Mouse (Mus musculus) embryo, embryonic 11 days (tissue): Measurements from ENCODE around the gene Unc5b.
A peak's percentile ranks its signal among the peaks of the same experiment; 100 is the strongest.
"Not testable (repeated sequence)": the region's sequence is repeated elsewhere in the genome, so short reads cannot be mapped to it uniquely, and the experiment has no call there.

ENCODE experiments used
- DNase-seq: peaks from one replicate; pipeline ENCODE4 v3.0.0-alpha.2; 2015

Unc5b gene

DNA sequence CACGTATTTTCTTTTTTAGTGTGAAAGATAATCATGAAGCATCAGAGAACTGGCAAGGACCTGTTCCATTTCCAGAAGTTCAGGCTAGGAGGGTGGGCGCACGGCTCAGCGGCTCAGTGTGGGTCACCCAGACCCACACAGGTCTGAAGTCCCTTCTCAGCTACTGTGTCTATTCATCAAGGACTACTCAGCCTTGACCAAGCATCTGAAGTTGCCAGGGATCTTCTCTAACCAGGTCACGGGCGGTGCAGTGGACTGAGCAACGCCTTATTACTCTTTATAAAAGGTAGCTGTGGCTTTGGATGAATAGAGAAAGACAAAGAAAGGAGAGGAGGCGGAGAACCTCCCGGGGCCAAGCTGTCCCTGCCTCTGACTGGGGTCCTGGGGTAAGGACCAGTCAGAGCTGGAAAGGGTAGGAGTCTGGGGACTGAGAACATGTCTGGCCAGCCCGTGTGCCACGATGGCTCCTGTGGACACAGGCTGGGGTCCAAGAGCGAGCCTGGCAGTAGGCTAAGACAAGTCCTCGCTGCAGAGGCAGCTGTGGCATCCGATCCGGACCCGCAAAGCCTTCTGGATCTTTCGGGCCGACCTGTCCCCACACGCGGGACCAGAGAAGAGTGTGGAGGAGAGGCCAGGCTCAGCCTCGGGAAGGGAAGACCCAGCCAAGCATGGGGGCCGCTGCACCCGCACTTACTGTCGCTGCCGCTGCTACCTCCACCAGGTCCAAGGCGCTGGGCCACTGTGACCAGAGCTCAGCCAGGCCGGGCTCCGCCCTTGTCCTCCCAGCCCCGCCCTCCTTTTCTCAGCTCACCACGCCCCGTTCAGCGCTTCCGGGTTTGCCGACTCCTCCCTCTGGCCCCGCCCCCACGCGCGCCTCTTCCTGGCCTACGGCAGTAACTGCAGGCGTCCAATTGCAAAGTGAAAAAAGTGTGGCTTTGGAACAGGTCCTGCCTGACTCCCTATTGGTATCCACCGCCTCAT is 79.1 kb downstream of the Unc5b start, which contains the start of gene Slc29a3:
Slc29a3 (minus strand) TSS at position 755 of the 981 bp plus-strand sequence.
- DNase-seq: peak; percentile 97

DNA sequence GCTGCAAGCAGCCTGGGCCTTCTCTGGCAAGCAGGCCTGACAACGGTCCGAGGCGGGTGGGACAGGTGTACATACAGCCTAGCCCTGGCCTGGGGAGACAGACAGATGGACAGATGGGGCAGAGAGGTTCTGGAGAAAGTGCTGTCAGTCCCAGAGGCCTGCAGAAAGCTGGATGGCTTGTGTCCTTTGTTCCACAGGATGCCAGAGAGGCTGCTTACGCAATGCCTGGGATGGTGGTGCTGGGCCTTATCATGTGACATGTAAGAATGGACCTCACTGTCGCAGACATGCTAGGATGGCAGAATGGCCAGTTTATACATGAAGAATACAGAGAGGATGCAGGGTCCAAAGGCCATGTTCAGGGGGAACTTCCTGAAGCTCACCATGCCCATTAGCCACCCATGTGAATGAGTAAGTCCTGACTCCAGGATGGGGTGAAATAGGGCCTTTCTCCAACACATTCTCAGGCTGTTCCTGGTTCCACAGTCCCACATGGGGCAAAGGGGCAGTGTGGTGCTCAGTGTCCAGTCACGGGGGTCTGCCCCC is 83.6 kb downstream of the Unc5b start:
- no peak for DNase-seq

DNA sequence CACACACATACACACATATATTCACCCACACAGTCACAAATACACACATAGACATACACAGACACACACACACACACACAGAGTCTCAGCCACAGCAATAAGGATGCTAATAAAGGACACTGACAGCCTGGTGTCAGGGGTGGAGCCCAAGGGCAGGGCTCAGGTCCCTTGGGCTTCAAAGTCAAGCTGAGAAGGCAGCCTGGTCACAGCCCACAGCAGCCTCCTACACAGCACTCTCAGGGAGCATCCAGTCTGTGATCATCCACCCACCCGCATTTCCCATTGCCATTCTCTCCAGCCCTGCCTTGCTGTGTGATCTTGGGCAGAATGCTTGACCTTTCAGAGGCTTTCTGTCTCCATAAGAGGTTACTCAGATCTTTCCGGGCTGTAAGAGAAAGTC is 84.9 kb downstream of the Unc5b start:
- no peak for DNase-seq

DNA sequence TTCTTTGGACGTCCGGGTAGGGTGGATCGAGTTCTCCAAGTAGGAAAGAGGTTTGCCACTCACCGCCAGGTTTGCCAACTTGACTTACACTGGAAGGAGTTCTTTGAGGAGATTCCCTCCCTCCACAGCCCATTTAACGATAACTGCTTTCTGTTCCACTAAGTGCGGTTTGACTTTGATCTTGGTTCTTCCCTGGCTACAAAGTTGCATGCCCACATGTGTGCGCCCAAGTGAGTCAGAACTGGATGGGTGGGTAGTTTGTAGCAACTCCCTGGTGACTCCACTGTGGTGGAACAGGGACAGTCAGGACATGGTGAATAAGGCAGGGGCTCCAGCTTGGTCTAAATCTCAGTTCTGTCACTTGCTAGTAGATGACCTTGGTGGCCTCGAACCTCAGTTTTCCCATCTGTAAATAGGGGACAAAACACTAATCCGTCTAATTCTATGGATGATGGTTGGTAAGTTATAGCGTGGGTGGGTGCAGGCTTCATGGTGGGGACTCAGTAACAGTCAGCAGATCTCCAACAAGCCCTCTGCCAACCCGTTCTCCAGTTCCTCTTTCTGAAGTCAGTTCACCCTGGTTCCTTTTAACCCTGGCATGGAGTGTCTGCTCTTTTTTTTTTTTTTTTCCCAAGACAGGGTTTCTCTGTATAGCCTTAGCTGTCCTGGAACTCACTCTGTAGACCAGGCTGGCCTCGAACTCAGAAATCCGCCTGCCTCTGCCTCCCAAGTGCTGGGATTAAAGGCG is 86.7 kb downstream of the Unc5b start:
- no peak for DNase-seq

DNA sequence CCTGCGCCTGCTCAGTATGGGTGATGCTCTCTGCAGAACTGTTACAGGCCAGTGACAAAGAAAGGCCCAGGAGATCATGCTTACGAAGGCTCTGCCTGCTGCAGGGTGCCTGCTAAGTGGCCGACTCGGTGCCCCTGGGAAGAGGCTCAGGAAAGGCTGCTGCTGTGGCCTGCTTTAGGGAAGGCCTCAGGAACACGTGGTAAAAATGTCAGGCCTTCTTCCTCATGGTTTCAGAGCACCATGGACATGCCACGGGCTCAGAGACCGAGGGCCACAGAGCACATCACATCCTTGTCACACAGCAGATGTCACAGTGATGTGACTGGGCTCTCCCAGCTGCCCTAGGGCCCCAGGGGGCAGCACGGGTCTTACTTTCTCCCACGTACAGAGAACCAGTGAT is 87.7 kb downstream of the Unc5b start:
- DNase-seq: no peak

GRCm38 (mm10) chr10:60742942-60743341 is 88.4 kb downstream of the Unc5b start:
- no peak for DNase-seq

GRCm38 (mm10) chr10:60742296-60742695 is 89.1 kb downstream of the Unc5b start:
- DNase-seq: not testable (repeated sequence)

- no peak for DNase-seq
These were observed 89.9 kb downstream of the Unc5b start for GRCm38 (mm10) chr10:60741435-60741834.

DNA sequence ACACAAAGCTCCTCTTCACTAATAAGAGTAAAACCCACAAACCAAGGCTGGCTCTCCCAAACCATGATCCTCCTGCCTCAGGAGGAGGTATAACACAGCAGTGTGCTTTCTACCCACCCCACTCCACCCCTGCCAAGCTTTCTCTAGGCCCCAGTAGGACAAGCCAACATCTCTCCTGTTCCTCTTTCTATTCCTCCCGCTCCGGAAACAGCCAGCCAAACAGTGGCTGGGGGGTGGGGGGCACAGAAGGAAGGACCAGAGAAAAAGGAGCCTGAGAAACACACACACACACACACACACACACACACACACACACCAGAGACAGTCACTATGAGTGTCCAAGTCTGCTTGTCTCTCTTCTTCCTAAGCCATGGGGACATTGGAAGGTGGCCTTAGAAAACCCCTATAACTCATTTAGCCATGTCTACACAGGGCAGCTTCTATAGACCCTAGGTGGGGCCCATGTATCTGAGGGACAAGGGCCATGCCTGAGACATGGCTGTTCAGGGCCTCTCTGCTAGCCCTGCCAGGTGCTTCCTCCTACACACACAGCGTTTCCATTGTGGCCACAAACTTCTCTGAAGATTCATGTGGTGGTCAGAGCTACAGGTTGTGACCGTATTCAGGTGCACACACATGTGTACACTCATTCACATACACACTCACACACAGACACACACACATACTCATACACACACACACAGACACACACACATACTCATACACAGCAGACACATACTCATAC is 91.6 kb downstream of the Unc5b start:
- DNase-seq: no peak

- DNase-seq: no peak
These were observed 93.3 kb downstream of the Unc5b start for GRCm38 (mm10) chr10:60737886-60738640.

- DNase-seq: no peak
These were observed 94.1 kb downstream of the Unc5b start for GRCm38 (mm10) chr10:60737169-60737728.

GRCm38 (mm10) chr10:60735737-60736136 is 95.6 kb downstream of the Unc5b start:
- DNase-seq: no peak

- DNase-seq: no peak
These were observed 97.9 kb downstream of the Unc5b start for GRCm38 (mm10) chr10:60733471-60733870.

GRCm38 (mm10) chr10:60732397-60732861 is 99.0 kb downstream of the Unc5b start:
- no peak for DNase-seq

GRCm38 (mm10) chr10:60731742-60732141 is 99.6 kb downstream of the Unc5b start:
- no peak for DNase-seq

DNA sequence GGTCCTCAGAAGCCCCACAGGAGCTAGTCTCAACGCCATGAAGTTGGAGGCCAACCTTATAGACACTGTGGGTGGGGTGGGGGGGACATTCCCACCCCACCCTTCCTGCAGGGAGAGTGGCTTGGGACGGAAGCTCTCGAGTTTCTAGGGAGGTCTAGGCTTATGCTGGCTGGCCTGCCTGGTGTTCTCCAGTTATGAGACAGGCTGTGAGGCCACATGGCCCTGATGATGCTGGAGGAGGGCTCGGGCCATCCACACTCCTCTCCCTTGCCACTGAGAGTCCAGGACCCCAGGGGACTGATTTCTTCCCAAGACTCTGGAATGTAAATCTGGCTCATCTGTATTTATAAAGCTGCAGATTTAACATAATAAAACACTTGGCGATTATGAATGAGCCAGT is 104.1 kb downstream of the Unc5b start:
- no peak for DNase-seq

- no peak for DNase-seq
These were observed 104.5 kb downstream of the Unc5b start for GRCm38 (mm10) chr10:60726896-60727295.

- DNase-seq: no peak
These were observed 106.9 kb downstream of the Unc5b start for GRCm38 (mm10) chr10:60724496-60724895.

GRCm38 (mm10) chr10:60723345-60723744 is 108.0 kb downstream of the Unc5b start:
- DNase-seq: no peak

GRCm38 (mm10) chr10:60721640-60722039 is 109.7 kb downstream of the Unc5b start:
- no peak for DNase-seq

- DNase-seq: no peak
These were observed 110.9 kb downstream of the Unc5b start for GRCm38 (mm10) chr10:60720461-60720860.
